Mouse (Mus musculus) cortical plate, adult 2 months (tissue): ENCODE data around the gene Filip1l. TPM values are rescaled to one million over a fixed set of nuclear protein-coding genes. Genes with fewer than 3 reads are reported as not detected.

ENCODE experiments used
- H3K27ac ChIP-seq: fragments of 200-500 bp; 2 replicates; pipeline ENCODE4 v1.5.1; 2012; ENCODE audit warnings: low read length, control low read depth, inconsistent platforms; ENCODE audit not compliant: insufficient read depth
- H3K4me1 ChIP-seq: fragments of 200-500 bp; 2 replicates; pipeline ENCODE4 v1.6.1; 2011; ENCODE audit warnings: low read length; ENCODE audit not compliant: control insufficient read depth, insufficient read depth
- H3K4me3 ChIP-seq: fragments of 200-500 bp; 2 replicates; pipeline ENCODE4 v1.5.1; 2011; ENCODE audit warnings: mild to moderate bottlenecking, low read length, control low read depth; ENCODE audit not compliant: insufficient read depth
- CTCF ChIP-seq: fragments of 200-500 bp; IDR thresholded peaks from 2 replicates; pipeline ENCODE4 v1.5.1; 2011; ENCODE audit warnings: mild to moderate bottlenecking, control low read depth, low read length; ENCODE audit not compliant: insufficient read depth; ENCODE audit errors: extremely low read depth
- POLR2A ChIP-seq: fragments of 200-500 bp; IDR thresholded peaks from 2 replicates; pipeline ENCODE4 v1.6.1; 2011; ENCODE audit warnings: mild to moderate bottlenecking, low read length, control low read depth; ENCODE audit not compliant: insufficient read depth; ENCODE audit errors: extremely low read depth
- polyA plus RNA-seq: library from polyadenylated mRNA; depleted of rRNA; stranded (reverse); fragments of >200 nt; gene quantifications from 2 replicates; pipeline ENCODE4 v1.2.3, GENCODE M21; 2012

The Filip1l gene
- polyA plus RNA-seq, 1 experiment: 2.3 TPM

- no peak overlapping the region for H3K27ac ChIP-seq
- H3K4me1 ChIP-seq: no peaks in the 10 kb centered on the region
- no peak overlapping the region for H3K4me3 ChIP-seq
- TF ChIP-seq POLR2A (no peak), CTCF (no peak)
These were observed 88.0 kb downstream of the Filip1l start for GRCm38 (mm10) chr16:57440706-57441437.

DNA sequence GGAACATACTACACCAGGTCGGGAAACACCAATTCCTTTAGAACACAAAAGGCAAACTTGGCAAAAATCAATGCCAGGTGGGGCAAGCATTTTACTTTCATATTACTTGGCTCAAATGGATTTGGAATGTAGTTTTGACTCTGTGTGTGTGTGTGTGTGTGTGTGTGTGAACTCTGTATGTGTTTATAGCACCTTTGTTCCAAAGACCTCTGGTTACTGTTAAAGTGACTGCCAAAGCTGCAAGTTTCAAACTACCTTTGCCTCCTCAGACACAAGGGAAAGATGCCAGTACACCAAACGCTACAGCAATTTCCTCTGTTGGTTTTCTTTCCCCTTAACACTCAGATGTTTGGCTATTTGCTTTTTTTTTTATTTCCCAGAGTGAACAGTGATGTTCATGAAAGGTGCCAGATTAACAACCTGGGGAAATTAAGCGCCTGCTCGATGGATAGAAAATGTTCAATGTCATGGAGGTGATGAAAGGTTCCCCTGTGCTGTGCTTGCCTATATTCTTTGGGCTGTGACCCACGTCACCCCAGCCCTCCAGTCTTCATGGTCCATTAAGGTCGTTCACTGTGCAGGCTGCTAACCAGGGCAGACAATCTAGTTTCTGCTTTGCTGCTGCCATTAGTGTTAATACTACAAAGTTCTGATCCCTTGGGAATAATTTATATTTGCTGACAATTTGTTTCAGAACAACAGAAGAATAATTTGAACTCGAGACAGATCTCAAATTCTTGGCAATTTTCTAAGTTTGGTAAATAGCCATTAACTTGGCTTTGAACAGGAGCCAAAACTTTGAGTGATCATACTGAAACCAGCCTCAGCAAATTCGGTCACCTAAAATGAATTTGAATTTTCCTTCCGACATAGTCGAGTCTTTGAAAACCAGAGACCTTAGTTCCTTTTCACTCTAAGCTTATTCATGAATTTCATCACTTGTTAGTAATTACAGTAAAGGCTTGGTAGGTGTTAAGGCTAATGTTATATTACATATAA is 92.5 kb downstream of the Filip1l start:
- TF ChIP-seq CTCF: no peak
- TF ChIP-seq POLR2A: no peak
- H3K4me1 ChIP-seq: no peaks in the 10 kb centered on the region
- no peak overlapping the region for H3K27ac ChIP-seq
- no peak overlapping the region for H3K4me3 ChIP-seq

DNA sequence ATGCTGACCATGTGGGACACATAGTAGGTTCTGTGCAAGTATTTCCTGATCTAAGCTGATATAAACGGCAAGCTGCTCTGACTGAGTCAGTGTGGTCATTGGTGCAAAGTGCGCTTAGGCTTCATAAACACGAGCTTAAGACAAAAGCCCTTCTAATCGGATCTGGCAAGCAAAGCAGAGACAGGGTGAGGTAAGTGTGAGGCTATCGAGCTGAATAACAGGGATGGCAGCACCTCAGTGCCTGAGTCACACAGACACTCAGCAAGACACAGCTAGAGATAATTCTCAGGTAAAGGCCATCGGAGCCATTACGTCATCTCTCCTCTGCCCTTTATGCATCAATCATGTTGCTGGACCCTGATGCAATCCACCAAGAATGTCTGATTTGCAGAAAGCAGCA is 100.1 kb downstream of the Filip1l start:
- TF ChIP-seq CTCF: no peak
- no peak for TF ChIP-seq POLR2A
- H3K27ac ChIP-seq: no peak overlapping the region
- no peaks in the 10 kb centered on the region for H3K4me1 ChIP-seq
- H3K4me3 ChIP-seq: no peak overlapping the region

DNA sequence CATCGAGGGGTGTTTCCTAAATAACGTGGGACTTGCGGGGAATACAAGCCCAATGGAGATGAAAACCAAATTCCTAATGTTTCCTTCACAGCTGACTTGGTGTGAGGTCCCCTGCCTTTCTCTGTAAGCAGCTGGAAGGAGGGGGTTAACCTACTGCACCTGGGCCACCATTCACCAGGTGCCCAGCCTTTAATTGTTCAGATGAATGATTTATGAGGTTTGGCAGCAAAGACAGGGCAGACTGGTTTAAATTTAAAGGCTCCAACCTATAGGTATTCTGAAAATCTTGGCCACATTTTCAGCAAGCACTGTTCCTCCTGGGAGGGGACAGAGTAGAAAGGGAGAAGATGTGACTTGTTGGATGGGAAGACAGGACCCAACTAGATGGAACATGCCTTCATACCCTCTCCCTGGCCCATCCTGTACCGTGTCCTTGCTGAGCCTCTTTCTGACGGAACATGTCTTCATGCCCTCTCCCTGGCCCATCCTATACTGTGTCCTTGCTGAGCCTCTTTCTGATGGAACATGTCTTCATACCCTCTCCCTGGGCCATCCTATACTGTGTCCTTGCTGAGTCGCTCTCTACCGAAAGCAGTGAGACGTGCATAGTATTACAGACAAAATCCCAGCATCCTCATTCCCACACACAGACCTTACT is 101.3 kb downstream of the Filip1l start:
- TF ChIP-seq CTCF (no peak), POLR2A (no peak)
- no peak overlapping the region for H3K4me3 ChIP-seq
- H3K27ac ChIP-seq: no peak overlapping the region
- no peaks in the 10 kb centered on the region for H3K4me1 ChIP-seq

- no peak overlapping the region for H3K27ac ChIP-seq
- TF ChIP-seq CTCF: no peak
- no peak for TF ChIP-seq POLR2A
- no peak overlapping the region for H3K4me3 ChIP-seq
- H3K4me1 ChIP-seq: no peaks in the 10 kb centered on the region
These were observed 102.7 kb downstream of the Filip1l start for GRCm38 (mm10) chr16:57455573-57455972.

DNA sequence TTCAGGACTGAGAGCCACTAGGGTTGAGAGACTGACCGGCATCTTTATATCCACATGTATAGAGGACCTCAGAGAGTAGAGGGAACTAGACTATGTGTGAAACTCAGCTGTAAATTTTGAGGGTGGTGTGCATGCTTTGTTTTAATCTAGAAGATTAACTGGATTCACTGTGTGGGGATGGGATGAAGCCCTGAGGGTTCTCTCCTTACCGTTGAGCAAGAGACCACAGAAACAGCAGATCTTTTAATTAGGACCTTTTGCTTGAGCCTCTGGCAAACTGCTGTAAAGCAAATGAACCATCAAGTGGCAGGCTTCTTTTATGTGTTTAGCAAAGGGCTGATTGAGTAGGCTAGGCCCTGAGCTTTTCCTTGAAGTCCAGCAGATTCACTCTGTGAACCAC is 103.1 kb downstream of the Filip1l start:
- Histone ChIP-seq H3K4me1 (no peaks in the 10 kb centered on the region), H3K27ac (no peak overlapping the region), H3K4me3 (no peak overlapping the region)
- TF ChIP-seq CTCF (no peak), POLR2A (no peak)

DNA sequence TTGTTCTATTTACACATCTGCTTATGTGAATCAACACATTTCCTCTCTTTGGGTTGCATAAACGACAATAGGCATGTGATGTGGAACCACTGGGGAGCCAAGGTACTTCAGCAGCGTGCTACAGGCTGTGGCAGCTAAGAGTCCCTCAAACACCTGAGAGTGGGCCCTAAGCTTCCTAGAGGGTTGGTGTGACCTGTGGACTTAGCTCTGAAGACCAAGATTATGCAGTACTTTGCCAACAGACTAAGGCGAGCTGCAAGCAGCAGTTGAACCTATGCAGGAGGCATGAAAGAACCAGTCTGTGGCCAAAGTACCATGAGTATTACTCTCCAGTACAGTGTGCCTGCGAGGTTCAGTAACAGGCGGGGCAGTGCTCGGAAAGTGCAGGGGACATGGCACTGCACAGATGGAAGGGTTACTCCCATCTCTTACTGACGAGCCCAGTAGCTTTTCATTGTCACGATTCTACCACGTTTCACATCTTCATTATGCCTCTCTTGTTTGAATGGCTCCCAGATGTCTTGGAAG is 112.6 kb downstream of the Filip1l start:
- no peak overlapping the region for H3K4me3 ChIP-seq
- H3K27ac ChIP-seq: no peak overlapping the region
- no peaks in the 10 kb centered on the region for H3K4me1 ChIP-seq
- TF ChIP-seq CTCF (no peak), POLR2A (no peak)

DNA sequence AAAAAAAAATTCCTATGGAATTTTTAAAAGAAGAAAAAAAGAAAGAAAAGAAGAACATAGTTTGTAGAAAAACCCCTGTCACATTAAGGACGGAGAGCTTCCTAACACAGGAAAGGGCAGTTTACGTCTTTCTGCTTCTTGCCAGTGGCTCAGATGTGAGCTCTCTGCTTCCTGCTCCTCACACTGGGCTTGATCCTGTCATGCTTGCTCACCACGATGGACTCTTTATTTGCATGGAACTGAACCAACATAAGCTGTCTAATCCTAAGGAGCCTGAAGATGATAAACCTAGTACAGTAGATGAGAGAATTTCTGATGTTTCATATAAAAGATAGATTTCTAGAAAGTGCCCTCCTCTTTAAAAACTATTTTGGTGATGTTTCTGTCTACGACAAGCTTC is 116.4 kb downstream of the Filip1l start:
- TF ChIP-seq CTCF: no peak
- TF ChIP-seq POLR2A: no peak
- Histone ChIP-seq H3K4me1 (no peaks in the 10 kb centered on the region), H3K27ac (no peak overlapping the region), H3K4me3 (no peak overlapping the region)

GRCm38 (mm10) chr16:57469869-57470268 is 117.0 kb downstream of the Filip1l start:
- TF ChIP-seq CTCF: no peak
- no peak for TF ChIP-seq POLR2A
- H3K27ac ChIP-seq: no peak overlapping the region
- H3K4me1 ChIP-seq: no peaks in the 10 kb centered on the region

More at GRCm38 (mm10) chr16:57469869-57470268, 117.0 kb downstream of the Filip1l start:
- H3K4me3 ChIP-seq: no peak overlapping the region
